Mouse (Mus musculus) stomach, postnatal 0 days (tissue): ENCODE measurements at regions not wholly inside any gene's neighbourhood (a gene's known extent, or its start where the extent isn't known, plus 50 kb on each side); places are given as distances from the start of the nearest gene placed in this dataset.

ENCODE experiments used
- CTCF ChIP-seq: IDR thresholded peaks from 2 replicates; pipeline ENCODE4 v1.5.1; 2016; ENCODE audit warnings: antibody characterized with exemption, low read depth, mild to moderate bottlenecking, moderate library complexity
- EP300 ChIP-seq: optimal IDR thresholded peaks from 2 replicates; pipeline ENCODE3; 2016; ENCODE audit warnings: antibody characterized with exemption

GRCm38 (mm10) chr12:71534199-71534598 is 224.5 kb downstream of the Dact1 start:
- no peak for TF ChIP-seq CTCF
- no peak for TF ChIP-seq EP300
